Mouse (Mus musculus) G1E (cell line): ENCODE data around the gene Fam53a.

Experiments used
- CTCF ChIP-seq: IDR thresholded peaks from 2 replicates; pipeline ENCODE4 v1.5.1; 2012; ENCODE audit warnings: low read depth, low read length, inconsistent platforms, mixed read lengths
- GATA1 ChIP-seq: IDR thresholded peaks from 2 replicates; pipeline ENCODE4 v1.6.1; 2012; ENCODE audit warnings: borderline replicate concordance, low read length, inconsistent platforms, mixed read lengths
- TAL1 ChIP-seq: conservative IDR thresholded peaks from 2 replicates; pipeline ENCODE4 v1.6.1; 2012; ENCODE audit warnings: low read depth, low read length, inconsistent platforms, mixed read lengths

GRCm38 (mm10) chr5:33605314-33605713 lies 24.1 kb downstream of the Fam53a start:
- TF ChIP-seq CTCF: no peak
- no peak for TF ChIP-seq TAL1
- no peak for TF ChIP-seq GATA1
